In the genomic region with DNA sequence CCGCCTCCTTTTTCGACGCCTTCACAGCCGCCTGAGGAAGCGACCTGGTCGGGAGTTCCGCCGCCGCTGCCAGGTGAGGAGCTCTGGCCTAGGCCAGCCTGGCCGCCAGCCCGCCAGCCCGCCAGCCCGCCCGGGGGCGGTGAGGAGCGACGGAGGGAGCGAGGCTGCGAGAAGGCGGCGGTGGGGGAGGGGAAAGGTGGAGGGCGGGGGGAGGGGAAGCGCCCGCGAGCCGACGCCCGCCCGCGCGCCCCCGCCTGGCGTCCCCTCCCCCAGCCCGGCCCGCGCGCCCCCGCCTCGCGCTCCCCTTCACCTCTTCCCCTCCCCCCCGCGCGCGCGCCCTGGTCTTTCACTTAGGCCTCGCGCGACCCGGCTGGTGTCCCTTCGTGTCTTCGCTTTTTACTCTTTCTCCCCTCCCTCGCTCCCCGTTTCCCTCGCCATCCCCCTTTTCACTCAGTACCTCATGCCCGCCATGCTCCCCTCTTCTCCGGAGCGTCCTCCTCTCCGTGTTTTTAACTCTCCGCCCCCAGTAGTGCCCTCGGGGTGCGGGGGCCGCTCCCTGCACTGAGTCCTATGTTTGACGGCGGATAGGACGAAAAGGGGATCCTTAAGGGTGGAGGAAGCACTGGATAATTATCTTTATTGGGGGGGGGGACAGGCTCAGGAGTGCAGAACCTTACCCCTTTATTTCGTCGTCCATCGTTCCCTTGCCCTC, we compare ENCODE assay signal across 8 mouse cellular contexts. TPM values are rescaled to one million over a fixed set of nuclear protein-coding genes. Genes with fewer than 3 reads are reported as not detected.
DNase-seq lines count a peak whose midpoint lies in the region; ATAC-seq lines count a peak whose summit lies in the region.

No protein-coding gene starts in this region.

- peak overlapping the region; percentile 95 for H3K9ac ChIP-seq in hindbrain, embryonic 16.5 days (ENCODE audit: low read depth, low read length)
- H3K9ac ChIP-seq in midbrain, embryonic 13.5 days (replicated peaks), result peak overlapping the region; percentile 88

- DNase-seq in kidney, adult 11 months, result peak; percentile 45
- DNase-seq in kidney, adult 18-20 months, result no peak
- DNase-seq in cerebellum, adult 9-11 months, result peak; percentile 74
- peak; percentile 93 for DNase-seq in limb, embryonic 10.5 days (ENCODE audit: low spot score)
- DNase-seq in spleen, postnatal 4 days (ENCODE audit: low spot score in 2 of 2), result peak; percentile 69 to 88

- no peaks in the 10 kb centered on the region for H3K36me3 ChIP-seq in hindbrain, embryonic 16.5 days (ENCODE audit: control insufficient read depth, insufficient read depth, low read length)
- peaks cover 24% of the 10 kb centered on the region for H3K36me3 ChIP-seq in limb, embryonic 10.5 days
- no peaks in the 10 kb centered on the region for H3K36me3 ChIP-seq in midbrain, embryonic 13.5 days

- peak overlapping the region; percentile 91 for H3K4me3 ChIP-seq in hindbrain, embryonic 16.5 days (ENCODE audit: low read length)
- H3K4me3 ChIP-seq in limb, embryonic 10.5 days, result peak overlapping the region; percentile 86
- H3K4me3 ChIP-seq in midbrain, embryonic 13.5 days (replicated peaks), result peak overlapping the region; percentile 77

- peak overlapping the region; percentile 92 for H3K4me2 ChIP-seq in hindbrain, embryonic 16.5 days (ENCODE audit: low read length)
- H3K4me2 ChIP-seq in midbrain, embryonic 13.5 days (replicated peaks), result peak overlapping the region; percentile 89

- WGBS in hindbrain, embryonic 16.5 days, result under 1% methylated on average over 46 of the region's 68 CpGs
- under 1% methylated on average over 42 of the region's 68 CpGs for WGBS in limb, embryonic 10.5 days
- WGBS in midbrain, embryonic 13.5 days, result under 1% methylated on average over 34 of the region's 68 CpGs

- no peaks in the 10 kb centered on the region for H3K9me3 ChIP-seq in hindbrain, embryonic 16.5 days (ENCODE audit: control insufficient read depth, low read length)
- no peaks in the 10 kb centered on the region for H3K9me3 ChIP-seq in limb, embryonic 10.5 days (replicated peaks)
- H3K9me3 ChIP-seq in midbrain, embryonic 13.5 days, result no peaks in the 10 kb centered on the region

- ATAC-seq in frontal cortex, adult (ENCODE audit: low TSS enrichment), result 0 out of 2 replicates have a peak, but pooled peaks have one; percentile 14
- no peak for ATAC-seq in hindbrain, embryonic 16.5 days
- peak; percentile 72 for ATAC-seq in midbrain, embryonic 13.5 days

- H3K27me3 ChIP-seq in hindbrain, embryonic 16.5 days (replicated peaks; ENCODE audit: control insufficient read depth, insufficient read depth, low read length), result no peaks in the 10 kb centered on the region
- H3K27me3 ChIP-seq in limb, embryonic 10.5 days (ENCODE audit: low read depth, poor library complexity, severe bottlenecking), result no peaks in the 10 kb centered on the region
- no peaks in the 10 kb centered on the region for H3K27me3 ChIP-seq in midbrain, embryonic 13.5 days

- peaks cover 16% of the 10 kb centered on the region for H3K4me1 ChIP-seq in hindbrain, embryonic 16.5 days (ENCODE audit: control insufficient read depth, insufficient read depth, low read depth, low read length)
- H3K4me1 ChIP-seq in limb, embryonic 10.5 days, result peaks cover 16% of the 10 kb centered on the region
- peaks cover 36% of the 10 kb centered on the region for H3K4me1 ChIP-seq in midbrain, embryonic 13.5 days (replicated peaks)

- H3K27ac ChIP-seq in hindbrain, embryonic 16.5 days (ENCODE audit: low read depth, low read length), result peak overlapping the region; percentile 97
- H3K27ac ChIP-seq in limb, embryonic 10.5 days, result peak overlapping the region; percentile 98
- peak overlapping the region; percentile 98 for H3K27ac ChIP-seq in midbrain, embryonic 13.5 days

RNA-seq across cellular contexts. Expression of a gene that starts 0.5 kb away (rescaled TPM):
- 9.3 and 12.1 TPM in 2 replicates for polyA plus RNA-seq in hindbrain, embryonic 16.5 days (2015; fragmentation: Nextera tagmentation; extraction: Ambion mirVana)
- polyA plus RNA-seq in limb, embryonic 10.5 days (2016; fragmentation: Nextera tagmentation; extraction: Ambion mirVana), result 14.3 and 15.6 TPM in 2 replicates
- polyA plus RNA-seq in midbrain, embryonic 13.5 days (2015; fragmentation: Nextera tagmentation; extraction: Ambion mirVana), result 15.1 and 16.0 TPM in 2 replicates

RNA-seq across cellular contexts. Expression of a gene that starts 28.5 kb away (rescaled TPM):
- 8.1 and 10.2 TPM in 2 replicates for polyA plus RNA-seq in hindbrain, embryonic 16.5 days (2015; fragmentation: Nextera tagmentation; extraction: Ambion mirVana)
- 3.4 and 5.1 TPM in 2 replicates for polyA plus RNA-seq in limb, embryonic 10.5 days (2016; fragmentation: Nextera tagmentation; extraction: Ambion mirVana)
- 5.9 and 6.6 TPM in 2 replicates for polyA plus RNA-seq in midbrain, embryonic 13.5 days (2015; fragmentation: Nextera tagmentation; extraction: Ambion mirVana)

RNA-seq across cellular contexts. Expression of a gene that starts 39.5 kb away (rescaled TPM):
- 19.6 and 25.3 TPM in 2 replicates for polyA plus RNA-seq in hindbrain, embryonic 16.5 days (2015; fragmentation: Nextera tagmentation; extraction: Ambion mirVana)
- 26.5 and 31.6 TPM in 2 replicates for polyA plus RNA-seq in limb, embryonic 10.5 days (2016; fragmentation: Nextera tagmentation; extraction: Ambion mirVana)
- polyA plus RNA-seq in midbrain, embryonic 13.5 days (2015; fragmentation: Nextera tagmentation; extraction: Ambion mirVana), result 16.9 and 21.4 TPM in 2 replicates

RNA-seq across cellular contexts. Expression of a gene that starts 45.5 kb away (rescaled TPM):
- polyA plus RNA-seq in hindbrain, embryonic 16.5 days (2015; fragmentation: Nextera tagmentation; extraction: Ambion mirVana), result 40.3 and 54.2 TPM in 2 replicates
- polyA plus RNA-seq in limb, embryonic 10.5 days (2016; fragmentation: Nextera tagmentation; extraction: Ambion mirVana), result 55.6 and 60.1 TPM in 2 replicates
- 57.0 and 60.9 TPM in 2 replicates for polyA plus RNA-seq in midbrain, embryonic 13.5 days (2015; fragmentation: Nextera tagmentation; extraction: Ambion mirVana)

RNA-seq across cellular contexts. Expression of a gene that starts 50.2 kb away (rescaled TPM):
- polyA plus RNA-seq in hindbrain, embryonic 16.5 days (2015; fragmentation: Nextera tagmentation; extraction: Ambion mirVana), result 2.0 and 2.2 TPM in 2 replicates
- polyA plus RNA-seq in limb, embryonic 10.5 days (2016; fragmentation: Nextera tagmentation; extraction: Ambion mirVana), result 4.0 and 8.9 TPM in 2 replicates
- polyA plus RNA-seq in midbrain, embryonic 13.5 days (2015; fragmentation: Nextera tagmentation; extraction: Ambion mirVana), result 3.3 and 3.4 TPM in 2 replicates
